Mouse (Mus musculus) CH12.LX (cell line): ENCODE results near the gene Rbp4.

ENCODE experiments used
- BHLHE40 ChIP-seq: IDR thresholded peaks from 2 replicates; pipeline ENCODE4 v1.6.1; 2011; ENCODE audit warnings: mild to moderate bottlenecking, low read depth, low read length, improper control_type of control experiment
- CTCF ChIP-seq, 2 experiments: IDR thresholded peaks in 1 of 2; conservative IDR thresholded peaks in 1 of 2; 2 replicates each; pipeline ENCODE4 v1.5.1; 2011 to 2012; ENCODE audit warnings: low read depth in 2 of 2, low read length in 2 of 2, improper control_type of control experiment in 1 of 2, inconsistent platforms in 1 of 2, mild to moderate bottlenecking in 1 of 2, moderate library complexity in 1 of 2
- EP300 ChIP-seq: IDR thresholded peaks from 2 replicates; pipeline ENCODE4 v1.6.1; 2011; ENCODE audit warnings: low read length, improper control_type of control experiment
- MAX ChIP-seq: IDR thresholded peaks from 2 replicates; pipeline ENCODE4 v1.6.1; 2011; ENCODE audit warnings: low read length, improper control_type of control experiment
- MAZ ChIP-seq: IDR thresholded peaks from 2 replicates; pipeline ENCODE4 v1.6.1; 2012; ENCODE audit warnings: low read depth, mild to moderate bottlenecking, inconsistent platforms, low read length, improper control_type of control experiment, moderate library complexity
- POLR2A ChIP-seq: IDR thresholded peaks from 2 replicates; pipeline ENCODE4 v1.6.1; 2011; ENCODE audit warnings: low read depth, mild to moderate bottlenecking, improper control_type of control experiment, low read length
- RAD21 ChIP-seq: IDR thresholded peaks from 2 replicates; pipeline ENCODE4 v1.6.1; 2011; ENCODE audit warnings: low read depth, mild to moderate bottlenecking, low read length, improper control_type of control experiment, moderate library complexity
- SIN3A ChIP-seq: IDR thresholded peaks from 2 replicates; pipeline ENCODE4 v1.6.1; 2012; ENCODE audit warnings: low read length, improper control_type of control experiment, inconsistent platforms
- SMC3 ChIP-seq: IDR thresholded peaks from 2 replicates; pipeline ENCODE4 v1.6.1; 2011; ENCODE audit warnings: low read depth, low read length, improper control_type of control experiment
- TBP ChIP-seq: conservative IDR thresholded peaks from 2 replicates; pipeline ENCODE4 v1.6.1; 2011; ENCODE audit warnings: low read depth, low read length, improper control_type of control experiment
- TCF12 ChIP-seq: IDR thresholded peaks from 2 replicates; pipeline ENCODE4 v1.6.1; 2014; ENCODE audit warnings: low read depth, mild to moderate bottlenecking, inconsistent platforms, low read length, improper control_type of control experiment
- USF1 ChIP-seq: IDR thresholded peaks from 2 replicates; pipeline ENCODE4 v1.6.1; 2014; ENCODE audit warnings: low read depth, mild to moderate bottlenecking, inconsistent platforms, low read length, improper control_type of control experiment
- ZC3H11A ChIP-seq: IDR thresholded peaks from 2 replicates; pipeline ENCODE4 v1.6.1; 2012; ENCODE audit warnings: low read depth, mild to moderate bottlenecking, inconsistent platforms, low read length, improper control_type of control experiment
- ZMIZ1 ChIP-seq: IDR thresholded peaks from 2 replicates; pipeline ENCODE4 v1.6.1; 2012; ENCODE audit warnings: low read depth, mild to moderate bottlenecking, inconsistent platforms, low read length, improper control_type of control experiment

- TF ChIP-seq MAZ (no peak), EP300 (no peak), CTCF (conservative IDR thresholded peaks at IDR 0.05 in 1 of 2, IDR thresholded peaks at IDR 0.05 in 1 of 2; ENCODE audit: low read depth in 2 of 2, low read length in 2 of 2) (no peak), POLR2A (no peak), TCF12 (no peak), SMC3 (no peak), ZC3H11A (no peak), SIN3A (no peak), MAX (no peak), TBP (no peak), RAD21 (no peak), USF1 (no peak), BHLHE40 (no peak), ZMIZ1 (no peak)
Measured at GRCm38 (mm10) chr19:38120123-38120760, 4.8 kb downstream of the Rbp4 start.
